Mouse (Mus musculus) cerebellum, postnatal 36 days (tissue): ENCODE measurements at regions not wholly inside any gene's neighbourhood (a gene's known extent, or its start where the extent isn't known, plus 50 kb on each side); places are given as distances from the start of the nearest gene placed in this dataset.

ENCODE experiments used
- DNase-seq, 2 experiments: peaks; one replicate each; pipeline ENCODE4 v3.0.0; 2021 to 2022; ENCODE audit warnings: mixed read lengths in 2 of 2

GRCm38 (mm10) chr4:72480535-72480934 lies 279.8 kb upstream of the Tle1 start:
- DNase-seq: no peak

- DNase-seq: peak; percentile 15 to 44
These were observed 268.6 kb upstream of the Tle1 start for GRCm38 (mm10) chr4:72469236-72469875.

GRCm38 (mm10) chr4:72444177-72444770 lies 243.6 kb upstream of the Tle1 start:
- no peak for DNase-seq

GRCm38 (mm10) chr4:72437367-72437766 lies 236.6 kb upstream of the Tle1 start:
- no peak for DNase-seq

- DNase-seq: no peak
These were observed 224.6 kb upstream of the Tle1 start for GRCm38 (mm10) chr4:72425316-72425715.

GRCm38 (mm10) chr4:72412100-72412788 lies 211.5 kb upstream of the Tle1 start:
- no peak for DNase-seq

- no peak for DNase-seq
These were observed 210.6 kb upstream of the Tle1 start for GRCm38 (mm10) chr4:72411343-72411742.

- DNase-seq: no peak
These were observed 200.0 kb upstream of the Tle1 start for GRCm38 (mm10) chr4:72400759-72401158.

- no peak for DNase-seq
These were observed 191.2 kb upstream of the Tle1 start for GRCm38 (mm10) chr4:72391887-72392435.

- DNase-seq: no peak
These were observed 189.3 kb upstream of the Tle1 start for GRCm38 (mm10) chr4:72389811-72390625.

- peak; percentile 47 to 63 for DNase-seq
These were observed 184.2 kb upstream of the Tle1 start for GRCm38 (mm10) chr4:72384901-72385264.

GRCm38 (mm10) chr4:72384259-72384900 lies 183.7 kb upstream of the Tle1 start:
- DNase-seq: no peak

GRCm38 (mm10) chr4:72383729-72384128 lies 183.0 kb upstream of the Tle1 start:
- no peak for DNase-seq

- no peak for DNase-seq
These were observed 181.9 kb upstream of the Tle1 start for GRCm38 (mm10) chr4:72382517-72383147.

GRCm38 (mm10) chr4:72381742-72382141 lies 181.0 kb upstream of the Tle1 start:
- DNase-seq: no peak

GRCm38 (mm10) chr4:72381116-72381515 lies 180.4 kb upstream of the Tle1 start:
- DNase-seq: no peak

GRCm38 (mm10) chr4:72379515-72379914 lies 178.8 kb upstream of the Tle1 start:
- no peak for DNase-seq

- no peak for DNase-seq
These were observed 178.3 kb upstream of the Tle1 start for GRCm38 (mm10) chr4:72379011-72379410.

GRCm38 (mm10) chr4:72377520-72377919 lies 176.8 kb upstream of the Tle1 start:
- DNase-seq: no peak

GRCm38 (mm10) chr4:72351985-72352384 lies 151.3 kb upstream of the Tle1 start:
- no peak for DNase-seq

- DNase-seq: no peak
These were observed 131.2 kb upstream of the Tle1 start for GRCm38 (mm10) chr4:72331882-72332281.

GRCm38 (mm10) chr4:72329026-72329390 lies 128.3 kb upstream of the Tle1 start:
- no peak for DNase-seq
